Mouse (Mus musculus): ENCODE results near the gene Zfp971. TPM values are rescaled to one million over a fixed set of nuclear protein-coding genes. Genes with fewer than 3 reads are reported as not detected.
"Not testable (repeated sequence)": the region's sequence is repeated elsewhere in the genome, so short reads cannot be mapped to it uniquely, and the experiment has no call there.

Gene Zfp971
- polyA plus RNA-seq (2011; ENCODE audit: insufficient read length, low read depth, missing spikeins), result 8.3 and 10.7 TPM in 2 replicates

DNA sequence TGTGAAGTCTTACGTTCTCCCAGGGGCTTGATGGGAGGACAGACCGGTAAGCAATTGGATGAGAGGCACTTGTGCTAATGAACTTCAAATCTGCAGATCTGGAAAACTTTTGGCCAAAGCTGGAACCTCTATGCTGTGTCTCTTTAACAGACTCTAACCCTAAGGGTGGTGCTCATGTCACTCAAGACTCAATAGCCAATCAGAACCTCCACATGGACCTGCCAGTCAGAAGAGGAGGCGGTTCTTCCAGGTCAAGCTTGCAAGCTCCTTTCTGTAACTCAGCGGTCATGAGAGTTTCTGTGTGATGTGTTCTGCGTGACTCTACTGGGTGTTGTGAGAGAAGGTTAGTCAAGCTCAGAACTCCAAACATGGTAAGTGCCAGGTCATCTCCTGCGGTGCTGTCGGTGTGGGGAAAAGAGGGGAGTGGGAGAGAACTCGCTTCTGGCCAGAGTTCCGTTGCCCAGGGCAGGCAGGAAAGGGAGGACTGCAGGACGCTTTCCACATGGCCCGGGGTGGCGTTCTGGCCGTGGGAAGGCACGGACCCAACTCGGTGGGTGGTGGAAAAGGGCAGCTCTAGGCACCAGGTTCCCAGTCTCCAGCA is at the start of gene Zfp971:
Zfp971 (plus strand) TSS at position 274 of the 601 bp plus-strand sequence.
- 0 out of 2 replicates have a peak within 1 kb of the TSS, but pooled peaks have one; percentile 1 for H3K27ac ChIP-seq (ENCODE audit: insufficient read depth, low read length)
- TF ChIP-seq POLR2A (IDR thresholded peaks at IDR 0.05; ENCODE audit: low read depth, low read length), result peak; percentile 43; the same call in 1 of the 2 replicates
- not testable (repeated sequence) for H3K4me1 ChIP-seq (ENCODE audit: control insufficient read depth, insufficient read depth, low read length)
- H3K4me3 ChIP-seq (ENCODE audit: insufficient read depth, low read length), result peak within 1 kb of the TSS; percentile 60

DNA sequence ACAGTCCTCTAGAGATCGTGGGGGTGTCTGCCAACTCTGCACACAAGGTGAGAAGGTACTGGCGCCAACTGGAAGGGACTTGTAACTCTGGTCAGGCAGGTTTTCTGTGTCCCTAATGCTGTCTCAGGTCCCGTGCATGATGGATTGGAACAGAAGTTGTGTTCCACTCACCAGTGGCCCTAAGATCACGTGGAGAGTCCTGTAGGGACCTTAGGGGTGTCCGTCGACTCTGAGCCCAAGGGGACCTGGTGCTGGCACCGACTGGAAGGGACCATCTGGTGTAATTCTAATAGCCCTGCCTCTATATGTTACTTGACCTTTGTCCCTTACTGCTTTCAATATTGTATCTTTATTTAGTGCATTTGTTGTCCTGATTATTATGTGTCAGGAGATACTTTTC is 48.3 kb upstream of the Zfp971 start:
- not testable (repeated sequence) for H3K4me3 ChIP-seq (ENCODE audit: insufficient read depth, low read length); H3K27ac ChIP-seq (ENCODE audit: insufficient read depth, low read length); H3K4me1 ChIP-seq (ENCODE audit: control insufficient read depth, insufficient read depth, low read length)

DNA sequence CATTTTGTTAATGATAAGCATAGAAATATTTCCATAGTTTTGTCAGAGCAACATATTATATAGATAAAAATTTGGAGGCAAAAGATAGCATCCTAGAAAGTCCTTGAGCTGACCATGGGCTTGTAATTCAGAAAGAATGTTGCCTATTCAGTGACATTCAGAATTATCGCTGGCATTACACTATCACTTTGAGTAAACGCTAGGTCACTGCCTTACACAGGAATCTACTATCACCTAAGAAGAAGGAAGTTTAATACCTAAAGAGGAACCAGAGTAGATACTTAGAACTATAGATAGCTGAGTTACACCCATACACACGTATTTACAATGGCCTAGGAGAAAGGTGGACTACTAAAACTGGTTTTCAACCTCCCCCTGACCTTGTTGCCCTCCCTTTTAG is 3.6 kb upstream of the Zfp971 start:
- not testable (repeated sequence) for H3K4me1 ChIP-seq (ENCODE audit: control insufficient read depth, insufficient read depth, low read length); H3K4me3 ChIP-seq (ENCODE audit: insufficient read depth, low read length); H3K27ac ChIP-seq (ENCODE audit: insufficient read depth, low read length)

DNA sequence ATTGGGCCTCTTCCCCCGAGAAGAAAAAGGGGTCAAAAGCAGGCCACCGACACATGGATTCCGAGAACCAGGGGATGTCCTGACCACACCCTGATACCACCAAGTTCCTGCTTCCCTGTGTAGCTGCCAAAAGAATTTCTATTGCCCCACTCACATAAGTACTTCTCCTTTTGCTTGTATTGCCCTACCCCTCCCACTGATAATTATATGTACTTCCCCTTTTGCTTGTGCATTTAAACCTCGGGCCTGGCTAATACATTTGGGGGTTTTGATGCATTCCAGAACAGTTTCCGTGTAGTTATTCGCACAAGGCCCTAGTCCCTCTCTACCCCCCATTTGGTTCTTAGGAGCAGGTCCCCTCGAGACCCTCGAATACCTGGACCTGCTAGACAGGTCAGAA is 2.3 kb upstream of the Zfp971 start:
- H3K4me1 ChIP-seq (ENCODE audit: control insufficient read depth, insufficient read depth, low read length); H3K4me3 ChIP-seq (ENCODE audit: insufficient read depth, low read length); H3K27ac ChIP-seq (ENCODE audit: insufficient read depth, low read length): not testable (repeated sequence)

DNA sequence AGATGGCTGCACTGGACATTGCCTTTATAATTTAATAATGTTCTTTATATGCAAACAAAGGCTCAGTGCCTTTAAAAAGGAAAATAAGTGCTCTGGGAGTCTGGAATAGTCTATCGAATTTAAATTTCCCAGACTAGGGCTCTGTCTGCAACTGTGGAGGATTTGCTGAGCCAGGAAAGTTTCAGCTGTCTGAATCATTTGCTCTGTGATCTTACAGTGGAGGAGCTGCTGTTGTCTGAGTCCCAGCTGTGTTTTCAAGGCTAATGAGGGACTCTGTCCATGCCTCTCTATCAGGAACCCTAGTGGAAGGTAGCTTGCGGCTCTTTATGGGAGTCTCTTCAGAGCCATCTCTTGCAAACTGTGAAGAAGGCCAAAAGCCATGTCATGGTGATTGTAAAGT is 777 bp downstream of the Zfp971 start:
- not testable (repeated sequence) for H3K27ac ChIP-seq (ENCODE audit: insufficient read depth, low read length); H3K4me1 ChIP-seq (ENCODE audit: control insufficient read depth, insufficient read depth, low read length)
- peak overlapping the region; percentile 60 for H3K4me3 ChIP-seq (ENCODE audit: insufficient read depth, low read length)

GRCm38 (mm10) chr2:178027601-178028000 is 4.5 kb downstream of the Zfp971 start:
- not testable (repeated sequence) for H3K4me3 ChIP-seq (ENCODE audit: insufficient read depth, low read length); H3K27ac ChIP-seq (ENCODE audit: insufficient read depth, low read length); H3K4me1 ChIP-seq (ENCODE audit: control insufficient read depth, insufficient read depth, low read length)

- Histone ChIP-seq H3K27ac (ENCODE audit: insufficient read depth, low read length) (no peak overlapping the region), H3K4me3 (ENCODE audit: insufficient read depth, low read length) (no peak overlapping the region), H3K4me1 (ENCODE audit: control insufficient read depth, insufficient read depth, low read length) (no peaks in the 10 kb centered on the region)
- TF ChIP-seq CTCF (IDR thresholded peaks at IDR 0.05; ENCODE audit: borderline replicate concordance, insufficient read depth, low read length), result no peak
- no peak for TF ChIP-seq POLR2A (IDR thresholded peaks at IDR 0.05; ENCODE audit: low read depth, low read length)
Measured at GRCm38 (mm10) chr2:178058195-178058594, 35.1 kb downstream of the Zfp971 start.

DNA sequence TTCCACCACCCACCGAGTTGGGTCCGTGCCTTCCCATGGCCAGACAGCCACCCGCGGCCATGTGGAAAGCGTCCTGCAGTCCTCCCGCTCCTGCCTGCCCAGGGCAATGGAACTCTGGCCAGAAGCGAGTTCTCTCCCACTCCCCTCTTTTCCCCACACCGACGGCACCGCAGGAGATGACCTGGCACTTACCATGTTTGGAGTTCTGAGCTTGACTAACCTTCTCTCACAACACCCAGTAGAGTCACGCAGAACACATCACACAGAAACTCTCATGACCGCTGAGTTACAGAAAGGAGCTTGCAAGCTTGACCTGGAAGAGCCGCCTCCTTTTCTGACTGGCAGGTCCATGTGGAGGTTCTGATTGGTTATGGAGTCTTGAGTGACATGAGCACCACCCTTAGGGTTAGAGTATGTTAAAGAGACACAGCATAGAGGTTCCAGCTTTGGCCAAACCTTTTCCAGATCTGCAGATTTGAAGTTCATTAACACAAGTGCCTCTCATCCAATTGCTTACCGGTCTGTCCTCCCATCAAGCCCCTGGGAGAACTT is 55.2 kb downstream of the Zfp971 start, which contains the start of gene Zfp931:
Zfp931 (minus strand) TSS at position 311 of the 552 bp plus-strand sequence.
- H3K4me3 ChIP-seq (ENCODE audit: insufficient read depth, low read length), result peak within 1 kb of the TSS; percentile 49
- H3K4me1 ChIP-seq (ENCODE audit: control insufficient read depth, insufficient read depth, low read length); H3K27ac ChIP-seq (ENCODE audit: insufficient read depth, low read length): not testable (repeated sequence)

Other genes with a start within 250 kb of the Zfp971 start
- gene Gm14325, start 182.9 kb upstream of the Zfp971 start, polyA plus RNA-seq (2011; ENCODE audit: insufficient read length, low read depth, missing spikeins), result 65.0 and 81.6 TPM in 2 replicates
- 3.0 and 3.4 TPM in 2 replicates for gene Gm14327, start 126.2 kb upstream of the Zfp971 start, polyA plus RNA-seq (2011; ENCODE audit: insufficient read length, low read depth, missing spikeins)
- gene Zfp972, start 97.7 kb upstream of the Zfp971 start, polyA plus RNA-seq (2011; ENCODE audit: insufficient read length, low read depth, missing spikeins), result 1.5 TPM in 1 of 2 replicates, not detected in the other
- 15.4 and 18.0 TPM in 2 replicates for gene Gm14326, start 66.0 kb upstream of the Zfp971 start, polyA plus RNA-seq (2011; ENCODE audit: insufficient read length, low read depth, missing spikeins)
- 6.9 and 7.8 TPM in 2 replicates for gene Zfp931, start 55.2 kb downstream of the Zfp971 start, polyA plus RNA-seq (2011; ENCODE audit: insufficient read length, low read depth, missing spikeins)
- gene Phactr3, start 95.7 kb downstream of the Zfp971 start, polyA plus RNA-seq (2011; ENCODE audit: insufficient read length, low read depth, missing spikeins), result not detected in 2 replicates

Measured in embryonic fibroblast, embryonic 13.5 days (primary cell).